Mouse (Mus musculus): Measurements from ENCODE around the gene Map1b.

Map1b gene

GRCm38 (mm10) chr13:99516448-99516881, at the start of gene Map1b:
Gene Map1b, minus strand, starts transcription at chr13:99516540.
- ATAC-seq (ENCODE audit: low TSS enrichment): peak; percentile 81

GRCm38 (mm10) chr13:99564346-99564745, 48.0 kb upstream of the Map1b start:
- ATAC-seq (ENCODE audit: low TSS enrichment): no peak

- ATAC-seq (ENCODE audit: low TSS enrichment): no peak
Measured at GRCm38 (mm10) chr13:99563021-99563420, 46.7 kb upstream of the Map1b start.

GRCm38 (mm10) chr13:99561843-99562550, 45.7 kb upstream of the Map1b start:
- ATAC-seq (ENCODE audit: low TSS enrichment): no peak

- ATAC-seq (ENCODE audit: low TSS enrichment): peak; percentile 69; the same call in 1 of the 2 replicates
Measured at GRCm38 (mm10) chr13:99560674-99561639, 44.6 kb upstream of the Map1b start.

- ATAC-seq (ENCODE audit: low TSS enrichment): no peak
Measured at GRCm38 (mm10) chr13:99558216-99558906, 42.0 kb upstream of the Map1b start.

GRCm38 (mm10) chr13:99557813-99558212, 41.5 kb upstream of the Map1b start:
- ATAC-seq (ENCODE audit: low TSS enrichment): no peak

- no peak for ATAC-seq (ENCODE audit: low TSS enrichment)
Measured at GRCm38 (mm10) chr13:99557331-99557730, 41.0 kb upstream of the Map1b start.

GRCm38 (mm10) chr13:99554960-99555359, 38.6 kb upstream of the Map1b start:
- ATAC-seq (ENCODE audit: low TSS enrichment): no peak

GRCm38 (mm10) chr13:99554466-99554865, 38.1 kb upstream of the Map1b start:
- ATAC-seq (ENCODE audit: low TSS enrichment): no peak

- no peak for ATAC-seq (ENCODE audit: low TSS enrichment)
Measured at GRCm38 (mm10) chr13:99552381-99552780, 36.0 kb upstream of the Map1b start.

- ATAC-seq (ENCODE audit: low TSS enrichment): peak; percentile 94
Measured at GRCm38 (mm10) chr13:99550679-99551369, 34.5 kb upstream of the Map1b start.

- no peak for ATAC-seq (ENCODE audit: low TSS enrichment)
Measured at GRCm38 (mm10) chr13:99550060-99550459, 33.7 kb upstream of the Map1b start.

- ATAC-seq (ENCODE audit: low TSS enrichment): no peak
Measured at GRCm38 (mm10) chr13:99549584-99549983, 33.2 kb upstream of the Map1b start.

- no peak for ATAC-seq (ENCODE audit: low TSS enrichment)
Measured at GRCm38 (mm10) chr13:99546832-99547231, 30.5 kb upstream of the Map1b start.

GRCm38 (mm10) chr13:99545201-99545600, 28.9 kb upstream of the Map1b start:
- no peak for ATAC-seq (ENCODE audit: low TSS enrichment)

GRCm38 (mm10) chr13:99541429-99542267, 25.3 kb upstream of the Map1b start:
- no peak for ATAC-seq (ENCODE audit: low TSS enrichment)

- ATAC-seq (ENCODE audit: low TSS enrichment): no peak
Measured at GRCm38 (mm10) chr13:99539288-99539687, 22.9 kb upstream of the Map1b start.

- ATAC-seq (ENCODE audit: low TSS enrichment): no peak
Measured at GRCm38 (mm10) chr13:99538851-99539250, 22.5 kb upstream of the Map1b start.

GRCm38 (mm10) chr13:99537908-99538513, 21.7 kb upstream of the Map1b start:
- ATAC-seq (ENCODE audit: low TSS enrichment): no peak

Data from frontal cortex, adult (tissue).